In the genomic region with DNA sequence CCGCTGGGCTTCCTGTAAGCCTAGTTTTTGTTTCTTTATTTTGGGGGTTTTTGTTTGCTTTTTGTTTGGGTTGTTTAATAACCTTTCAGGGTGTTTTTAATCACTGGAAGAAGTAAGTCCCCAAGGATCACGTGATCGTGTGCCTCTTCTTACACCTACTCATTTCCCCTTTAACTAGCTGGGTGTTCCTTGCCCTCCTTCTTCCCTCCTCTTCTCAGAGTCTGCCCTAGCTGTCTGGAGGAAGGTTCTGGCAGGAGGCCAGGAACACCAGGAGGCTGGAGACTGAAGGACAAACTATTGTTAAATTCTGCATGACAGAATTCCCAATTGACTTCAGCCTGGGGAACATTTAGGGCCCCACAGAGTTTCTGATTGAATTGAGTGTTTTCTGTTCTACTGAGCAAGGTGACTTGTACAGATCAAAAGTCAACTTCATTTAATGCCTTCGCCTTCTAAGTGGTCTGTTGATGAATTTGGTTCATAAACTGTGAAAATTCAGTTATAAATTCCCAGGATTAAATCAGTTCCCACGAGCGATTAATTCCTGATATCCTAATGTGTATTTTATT, we compare ENCODE assay signal across 10 mouse cellular contexts.
DNase-seq lines count a peak whose midpoint lies in the region; ATAC-seq and TF ChIP-seq lines count a peak whose summit lies in the region.
"Had no signal": no experiment of that assay in that cellular context is flagged by ENCODE, and none has a peak within 500 bp of the region (broad histone marks: within the 10 kb centered on the region; RNA-seq: fewer than 3 reads in every experiment).

No protein-coding gene starts in this region.

- no peaks in the 10 kb centered on the region for H3K27me3 ChIP-seq in hindbrain, embryonic 16.5 days (replicated peaks; ENCODE audit: control insufficient read depth, insufficient read depth, low read length)
- no peaks in the 10 kb centered on the region for H3K27me3 ChIP-seq in hindbrain, embryonic 14.5 days (ENCODE audit: control insufficient read depth, insufficient read depth, low read length)
- no peaks in the 10 kb centered on the region for H3K27me3 ChIP-seq in CH12.LX (replicated peaks)
- H3K27me3 ChIP-seq in intestine, postnatal 0 days (replicated peaks; ENCODE audit: control insufficient read depth, insufficient read depth, low read length) = no peaks in the 10 kb centered on the region
- H3K27me3 ChIP-seq: limb, embryonic 15.5 days; neural tube, embryonic 12.5 days had no signal

- no peak overlapping the region for H3K4me3 ChIP-seq in hindbrain, embryonic 16.5 days (ENCODE audit: low read length)
- H3K4me3 ChIP-seq in hindbrain, embryonic 14.5 days (replicated peaks; ENCODE audit: low read length) = no peak overlapping the region
- no peak overlapping the region for H3K4me3 ChIP-seq in CH12.LX (replicated peaks in 1 of 3; ENCODE audit: low read depth in 2 of 3, low read length in 2 of 3, poor library complexity in 1 of 3)
- no peak overlapping the region for H3K4me3 ChIP-seq in intestine, postnatal 0 days (ENCODE audit: low read depth, low read length)
- H3K4me3 ChIP-seq: limb, embryonic 15.5 days; neural tube, embryonic 12.5 days had no signal

- peaks cover 5% of the 10 kb centered on the region; the same call in 1 of the 2 replicates for H3K9me3 ChIP-seq in hindbrain, embryonic 16.5 days (ENCODE audit: control insufficient read depth, low read length)
- peaks cover 9% of the 10 kb centered on the region; the same call in 1 of the 2 replicates for H3K9me3 ChIP-seq in hindbrain, embryonic 14.5 days (ENCODE audit: control insufficient read depth, low read length)
- no peaks in the 10 kb centered on the region for H3K9me3 ChIP-seq in CH12.LX (replicated peaks; ENCODE audit: low read length)
- no peaks in the 10 kb centered on the region for H3K9me3 ChIP-seq in intestine, postnatal 0 days (ENCODE audit: control insufficient read depth)
- H3K9me3 ChIP-seq: limb, embryonic 15.5 days had no signal

- no peak overlapping the region for H3K27ac ChIP-seq in hindbrain, embryonic 16.5 days (ENCODE audit: low read depth, low read length)
- no peak overlapping the region for H3K27ac ChIP-seq in hindbrain, embryonic 14.5 days
- no peak overlapping the region for H3K27ac ChIP-seq in CH12.LX (ENCODE audit: insufficient read depth, low read depth)
- no peak overlapping the region for H3K27ac ChIP-seq in intestine, postnatal 0 days (ENCODE audit: low read depth, low read length)
- H3K27ac ChIP-seq: limb, embryonic 15.5 days; neural tube, embryonic 12.5 days had no signal

- H3K4me1 ChIP-seq in hindbrain, embryonic 16.5 days (ENCODE audit: control insufficient read depth, insufficient read depth, low read depth, low read length) = 0 out of 2 replicates have a peak, but pooled peaks cover 2% of the 10 kb centered on the region
- peaks cover 8% of the 10 kb centered on the region; the same call in 1 of the 2 replicates for H3K4me1 ChIP-seq in hindbrain, embryonic 14.5 days (replicated peaks; ENCODE audit: control insufficient read depth, insufficient read depth, low read length)
- peaks cover 6 to 21% of the 10 kb centered on the region in 2 experiments for H3K4me1 ChIP-seq in CH12.LX (ENCODE audit: control insufficient read depth in 1 of 2, insufficient read depth in 2 of 2)
- no peaks in the 10 kb centered on the region for H3K4me1 ChIP-seq in intestine, postnatal 0 days (replicated peaks; ENCODE audit: control insufficient read depth, insufficient read depth, low read length)
- H3K4me1 ChIP-seq: limb, embryonic 15.5 days had no signal

- dilution Hi-C loops in CH12.LX (cut with MboI; ENCODE audit: extremely low pct_ligation_motif_present, extremely low pct_unique_long_range_greater_than_20kb, low sequenced_read_pairs) = no loop called here

- peak; percentile 60; the same call in 1 of the 2 replicates for ATAC-seq in hindbrain, embryonic 16.5 days
- ATAC-seq in hindbrain, embryonic 14.5 days (ENCODE audit: low FRiP score) = no peak
- ATAC-seq in intestine, postnatal 0 days = no peak

- TF ChIP-seq EP300 in CH12.LX (IDR thresholded peaks at IDR 0.05; ENCODE audit: low read length) = no peak

- H3K9ac ChIP-seq in hindbrain, embryonic 16.5 days (ENCODE audit: low read depth, low read length) = no peak overlapping the region
- no peak overlapping the region for H3K9ac ChIP-seq in hindbrain, embryonic 14.5 days
- peak overlapping the region; percentile 71 for H3K9ac ChIP-seq in CH12.LX (ENCODE audit: insufficient read depth, low read depth)
- H3K9ac ChIP-seq in intestine, postnatal 0 days (ENCODE audit: low read depth, low read length) = no peak overlapping the region
- H3K9ac ChIP-seq: limb, embryonic 15.5 days; neural tube, embryonic 12.5 days had no signal

- H3K36me3 ChIP-seq in hindbrain, embryonic 16.5 days (ENCODE audit: control insufficient read depth, insufficient read depth, low read length) = 0 out of 2 replicates have a peak, but pooled peaks cover 2% of the 10 kb centered on the region
- H3K36me3 ChIP-seq in hindbrain, embryonic 14.5 days (replicated peaks; ENCODE audit: control insufficient read depth, insufficient read depth) = no peaks in the 10 kb centered on the region
- no peaks in the 10 kb centered on the region for H3K36me3 ChIP-seq in CH12.LX (replicated peaks in 1 of 2; ENCODE audit: control insufficient read depth in 1 of 2, insufficient read depth in 1 of 2, low read length in 1 of 2)
- H3K36me3 ChIP-seq in intestine, postnatal 0 days (ENCODE audit: control insufficient read depth, insufficient read depth) = no peaks in the 10 kb centered on the region
- H3K36me3 ChIP-seq: limb, embryonic 15.5 days had no signal

- no peak for DNase-seq in hindbrain, embryonic 14.5 days (ENCODE audit: low spot score)
- DNase-seq in CH12.LX (ENCODE audit: extremely low read depth) = peak; percentile 35
- peak; percentile 47 for DNase-seq in adipocyte (ENCODE audit: low spot score)
- peak; percentile 78 for DNase-seq in kidney, postnatal 14 days
- no peak for DNase-seq in thymus, postnatal 14 days
- no peak for DNase-seq in B cell, adult 2 months

- TF ChIP-seq POLR2A in CH12.LX (IDR thresholded peaks at IDR 0.05; ENCODE audit: low read depth, low read length) = no peak

- no peak for TF ChIP-seq CTCF in CH12.LX (conservative IDR thresholded peaks at IDR 0.05 in 1 of 2, IDR thresholded peaks at IDR 0.05 in 1 of 2; ENCODE audit: low read depth in 2 of 2, low read length in 2 of 2)
- TF ChIP-seq CTCF in intestine, postnatal 0 days (IDR thresholded peaks at IDR 0.05; ENCODE audit: low read depth) = no peak

- in situ Hi-C loops in CH12.LX (cut with MboI; ENCODE audit: low pct_ligation_motif_present, low pct_unique_long_range_greater_than_20kb, low sequenced_read_pairs) = no loop called here

- 64% methylated on average over 6 of the region's 6 CpGs for WGBS in hindbrain, embryonic 16.5 days
- WGBS in hindbrain, embryonic 14.5 days = 72% methylated on average over 6 of the region's 6 CpGs
- WGBS in intestine, postnatal 0 days = 69% methylated on average over 6 of the region's 6 CpGs

- H3K4me2 ChIP-seq in hindbrain, embryonic 16.5 days (ENCODE audit: low read length) = no peak overlapping the region
- no peak overlapping the region for H3K4me2 ChIP-seq in hindbrain, embryonic 14.5 days (replicated peaks)
- peak overlapping the region; percentile 93; the same call in 1 of the 2 replicates for H3K4me2 ChIP-seq in CH12.LX (ENCODE audit: insufficient read depth, low read depth, poor library complexity, severe bottlenecking)
- H3K4me2 ChIP-seq in intestine, postnatal 0 days (replicated peaks; ENCODE audit: low read depth) = no peak overlapping the region
- H3K4me2 ChIP-seq: limb, embryonic 15.5 days; neural tube, embryonic 12.5 days had no signal

- no peaks in the 10 kb centered on the region for H3K79me2 ChIP-seq in CH12.LX (replicated peaks; ENCODE audit: control insufficient read depth, extremely low read depth, insufficient read depth, poor library complexity, severe bottlenecking)

- TF ChIP-seq RAD21 in CH12.LX (IDR thresholded peaks at IDR 0.05; ENCODE audit: low read depth, low read length) = no peak

TF ChIP-seq in CH12.LX, 34 proteins besides CTCF, POLR2A, EP300 and RAD21:
- TF ChIP-seq GABPA (IDR thresholded peaks at IDR 0.05; ENCODE audit: insufficient replicate concordance, low read depth, low read length) = no peak
- TF ChIP-seq USF2 (conservative IDR thresholded peaks at IDR 0.05; ENCODE audit: low read depth, low read length) = peak; percentile 82
- TF ChIP-seq TCF12 (IDR thresholded peaks at IDR 0.05; ENCODE audit: low read depth, low read length) = no peak
- peak; percentile 78 for TF ChIP-seq USF1 (IDR thresholded peaks at IDR 0.05; ENCODE audit: low read depth, low read length)
- no peak for TF ChIP-seq POLR2AphosphoS2 (IDR thresholded peaks at IDR 0.05; ENCODE audit: low read depth, low read length)
- TF ChIP-seq MAX (IDR thresholded peaks at IDR 0.05; ENCODE audit: low read length) = peak; percentile 60; the same call in 1 of the 2 replicates
- peak; percentile 86 for TF ChIP-seq BHLHE40 (IDR thresholded peaks at IDR 0.05; ENCODE audit: low read depth, low read length)
- no peak for TF ChIP-seq ZMIZ1 (IDR thresholded peaks at IDR 0.05; ENCODE audit: low read depth, low read length)
- no peak for TF ChIP-seq JUND (conservative IDR thresholded peaks at IDR 0.05; ENCODE audit: low read depth, low read length)
- 0 out of 2 replicates have a peak, but pooled peaks have one; percentile 17 for TF ChIP-seq TBP (conservative IDR thresholded peaks at IDR 0.05; ENCODE audit: low read depth, low read length)

Comparison
In these comparisons a context has a peak if more than half of its experiments do, and no peak if none do; other contexts are left out.
1. DNase-seq: peak in CH12.LX (single experiment), adipocyte (single experiment) and kidney, postnatal 14 days (single experiment); none in hindbrain, embryonic 14.5 days (single experiment), thymus, postnatal 14 days (single experiment) and B cell, adult 2 months (0 of 2).